Mouse (Mus musculus): ENCODE measurements around the gene Ttll1. TPM values are rescaled to one million over a fixed set of nuclear protein-coding genes. Genes with fewer than 3 reads are reported as not detected.

Gene Ttll1
- polyA plus RNA-seq, 1 experiment from 2014 or later = 74.7 TPM

GRCm38 (mm10) chr15:83454419-83454818 is 56.3 kb downstream of the Ttll1 start:
- no peak overlapping the region for H3K9ac ChIP-seq
- no peak for ATAC-seq (ENCODE audit: low FRiP score)
- H3K4me1 ChIP-seq (replicated peaks; ENCODE audit: control insufficient read depth, insufficient read depth, low read length) = no peaks in the 10 kb centered on the region; the same call in 1 of the 2 replicates
- no peak overlapping the region for H3K27ac ChIP-seq
- WGBS = 96% methylated on average over 7 of the region's 7 CpGs
- no peak for DNase-seq (ENCODE audit: low spot score)
- H3K4me2 ChIP-seq (replicated peaks) = no peak overlapping the region
- no peaks in the 10 kb centered on the region for H3K36me3 ChIP-seq (replicated peaks; ENCODE audit: control insufficient read depth, insufficient read depth)
- H3K4me3 ChIP-seq (replicated peaks; ENCODE audit: low read length) = no peak overlapping the region
- H3K27me3 ChIP-seq (ENCODE audit: control insufficient read depth, insufficient read depth, low read length) = no peaks in the 10 kb centered on the region
- H3K9me3 ChIP-seq (ENCODE audit: control insufficient read depth, low read length) = no peaks in the 10 kb centered on the region

- Histone ChIP-seq H3K27ac (no peak overlapping the region), H3K9ac (no peak overlapping the region), H3K27me3 (ENCODE audit: control insufficient read depth, insufficient read depth, low read length) (no peaks in the 10 kb centered on the region), H3K4me1 (replicated peaks; ENCODE audit: control insufficient read depth, insufficient read depth, low read length) (no peaks in the 10 kb centered on the region; the same call in 1 of the 2 replicates), H3K4me2 (replicated peaks) (no peak overlapping the region), H3K9me3 (ENCODE audit: control insufficient read depth, low read length) (no peaks in the 10 kb centered on the region), H3K4me3 (replicated peaks; ENCODE audit: low read length) (no peak overlapping the region), H3K36me3 (replicated peaks; ENCODE audit: control insufficient read depth, insufficient read depth) (no peaks in the 10 kb centered on the region)
- WGBS = 85% methylated on average over 3 of the region's 3 CpGs
- DNase-seq (ENCODE audit: low spot score) (no peak), ATAC-seq (ENCODE audit: low FRiP score) (no peak)
Observed at GRCm38 (mm10) chr15:83453879-83454278, 56.8 kb downstream of the Ttll1 start.

- no peak overlapping the region for H3K4me2 ChIP-seq (replicated peaks)
- H3K4me3 ChIP-seq (replicated peaks; ENCODE audit: low read length) = no peak overlapping the region
- no peaks in the 10 kb centered on the region for H3K36me3 ChIP-seq (replicated peaks; ENCODE audit: control insufficient read depth, insufficient read depth)
- ATAC-seq (ENCODE audit: low FRiP score) (no peak), DNase-seq (ENCODE audit: low spot score) (no peak)
- no peak overlapping the region for H3K27ac ChIP-seq
- H3K9me3 ChIP-seq (ENCODE audit: control insufficient read depth, low read length) = no peaks in the 10 kb centered on the region
- 88% methylated on average over 7 of the region's 7 CpGs for WGBS
- H3K4me1 ChIP-seq (replicated peaks; ENCODE audit: control insufficient read depth, insufficient read depth, low read length) = no peaks in the 10 kb centered on the region; the same call in 1 of the 2 replicates
- H3K27me3 ChIP-seq (ENCODE audit: control insufficient read depth, insufficient read depth, low read length) = no peaks in the 10 kb centered on the region
- no peak overlapping the region for H3K9ac ChIP-seq
Observed at GRCm38 (mm10) chr15:83452219-83452760, 58.4 kb downstream of the Ttll1 start.

GRCm38 (mm10) chr15:83451621-83452210 is 59.0 kb downstream of the Ttll1 start:
- H3K4me2 ChIP-seq (replicated peaks) = no peak overlapping the region
- no peak overlapping the region for H3K27ac ChIP-seq
- H3K27me3 ChIP-seq (ENCODE audit: control insufficient read depth, insufficient read depth, low read length) = no peaks in the 10 kb centered on the region
- H3K4me1 ChIP-seq (replicated peaks; ENCODE audit: control insufficient read depth, insufficient read depth, low read length) = no peaks in the 10 kb centered on the region; the same call in 1 of the 2 replicates
- ATAC-seq (ENCODE audit: low FRiP score) (peak; percentile 31; the same call in 1 of the 2 replicates), DNase-seq (ENCODE audit: low spot score) (no peak)
- no peak overlapping the region for H3K4me3 ChIP-seq (replicated peaks; ENCODE audit: low read length)
- H3K9me3 ChIP-seq (ENCODE audit: control insufficient read depth, low read length) = no peaks in the 10 kb centered on the region
- 69% methylated on average over 7 of the region's 7 CpGs for WGBS
- no peak overlapping the region for H3K9ac ChIP-seq
- no peaks in the 10 kb centered on the region for H3K36me3 ChIP-seq (replicated peaks; ENCODE audit: control insufficient read depth, insufficient read depth)

GRCm38 (mm10) chr15:83450007-83450406 is 60.7 kb downstream of the Ttll1 start:
- Histone ChIP-seq H3K4me1 (replicated peaks; ENCODE audit: control insufficient read depth, insufficient read depth, low read length) (peaks cover 5% of the 10 kb centered on the region; the same call in 1 of the 2 replicates), H3K4me3 (replicated peaks; ENCODE audit: low read length) (no peak overlapping the region), H3K27me3 (ENCODE audit: control insufficient read depth, insufficient read depth, low read length) (no peaks in the 10 kb centered on the region), H3K9ac (no peak overlapping the region), H3K9me3 (ENCODE audit: control insufficient read depth, low read length) (no peaks in the 10 kb centered on the region), H3K36me3 (replicated peaks; ENCODE audit: control insufficient read depth, insufficient read depth) (no peaks in the 10 kb centered on the region), H3K27ac (no peak overlapping the region), H3K4me2 (replicated peaks) (no peak overlapping the region)
- WGBS = 86% methylated on average over 2 of the region's 2 CpGs
- ATAC-seq (ENCODE audit: low FRiP score) (no peak), DNase-seq (ENCODE audit: low spot score) (no peak)

GRCm38 (mm10) chr15:83448646-83449045 is 62.0 kb downstream of the Ttll1 start:
- Histone ChIP-seq H3K4me2 (replicated peaks) (no peak overlapping the region), H3K27me3 (ENCODE audit: control insufficient read depth, insufficient read depth, low read length) (no peaks in the 10 kb centered on the region), H3K36me3 (replicated peaks; ENCODE audit: control insufficient read depth, insufficient read depth) (no peaks in the 10 kb centered on the region), H3K4me1 (replicated peaks; ENCODE audit: control insufficient read depth, insufficient read depth, low read length) (peaks cover 5% of the 10 kb centered on the region; the same call in 1 of the 2 replicates), H3K27ac (no peak overlapping the region), H3K9ac (no peak overlapping the region), H3K4me3 (replicated peaks; ENCODE audit: low read length) (no peak overlapping the region), H3K9me3 (ENCODE audit: control insufficient read depth, low read length) (no peaks in the 10 kb centered on the region)
- WGBS = 79% methylated on average over 5 of the region's 5 CpGs
- ATAC-seq (ENCODE audit: low FRiP score) (no peak), DNase-seq (ENCODE audit: low spot score) (no peak)

- Histone ChIP-seq H3K4me2 (replicated peaks) (no peak overlapping the region), H3K9ac (no peak overlapping the region), H3K9me3 (ENCODE audit: control insufficient read depth, low read length) (no peaks in the 10 kb centered on the region), H3K27ac (no peak overlapping the region), H3K27me3 (ENCODE audit: control insufficient read depth, insufficient read depth, low read length) (no peaks in the 10 kb centered on the region), H3K36me3 (replicated peaks; ENCODE audit: control insufficient read depth, insufficient read depth) (no peaks in the 10 kb centered on the region), H3K4me3 (replicated peaks; ENCODE audit: low read length) (no peak overlapping the region), H3K4me1 (replicated peaks; ENCODE audit: control insufficient read depth, insufficient read depth, low read length) (peaks cover 5% of the 10 kb centered on the region; the same call in 1 of the 2 replicates)
- ATAC-seq (ENCODE audit: low FRiP score) (no peak), DNase-seq (ENCODE audit: low spot score) (no peak)
- WGBS = 54% methylated on average over 10 of the region's 10 CpGs
Observed at GRCm38 (mm10) chr15:83447791-83448544, 62.7 kb downstream of the Ttll1 start.

GRCm38 (mm10) chr15:83445908-83446307 is 64.8 kb downstream of the Ttll1 start:
- no peak for DNase-seq (ENCODE audit: low spot score)
- Histone ChIP-seq H3K4me3 (replicated peaks; ENCODE audit: low read length) (no peak overlapping the region), H3K27ac (no peak overlapping the region), H3K27me3 (ENCODE audit: control insufficient read depth, insufficient read depth, low read length) (no peaks in the 10 kb centered on the region), H3K36me3 (replicated peaks; ENCODE audit: control insufficient read depth, insufficient read depth) (no peaks in the 10 kb centered on the region), H3K4me2 (replicated peaks) (no peak overlapping the region), H3K9ac (no peak overlapping the region), H3K4me1 (replicated peaks; ENCODE audit: control insufficient read depth, insufficient read depth, low read length) (0 out of 2 replicates have a peak, but pooled peaks cover 5% of the 10 kb centered on the region), H3K9me3 (ENCODE audit: control insufficient read depth, low read length) (no peaks in the 10 kb centered on the region)
- 90% methylated on average over 2 of the region's 2 CpGs for WGBS
- no peak for ATAC-seq (ENCODE audit: low FRiP score)

- DNase-seq (ENCODE audit: low spot score) (no peak), ATAC-seq (ENCODE audit: low FRiP score) (no peak)
- 0 out of 2 replicates have a peak, but pooled peaks cover 5% of the 10 kb centered on the region for H3K4me1 ChIP-seq (replicated peaks; ENCODE audit: control insufficient read depth, insufficient read depth, low read length)
- 51% methylated on average over 5 of the region's 5 CpGs for WGBS
- H3K9ac ChIP-seq = no peak overlapping the region
- H3K4me2 ChIP-seq (replicated peaks) = no peak overlapping the region
- no peaks in the 10 kb centered on the region for H3K9me3 ChIP-seq (ENCODE audit: control insufficient read depth, low read length)
- no peak overlapping the region for H3K4me3 ChIP-seq (replicated peaks; ENCODE audit: low read length)
- no peaks in the 10 kb centered on the region for H3K36me3 ChIP-seq (replicated peaks; ENCODE audit: control insufficient read depth, insufficient read depth)
- no peak overlapping the region for H3K27ac ChIP-seq
- no peaks in the 10 kb centered on the region for H3K27me3 ChIP-seq (ENCODE audit: control insufficient read depth, insufficient read depth, low read length)
Observed at GRCm38 (mm10) chr15:83445383-83445782, 65.3 kb downstream of the Ttll1 start.
